Mouse (Mus musculus): Measurements from ENCODE around the gene Psma5.
A peak's percentile ranks its signal among the peaks of the same experiment; 100 is the strongest.

Gene Psma5

GRCm38 (mm10) chr3:108304747-108305146 is 48.0 kb downstream of the Psma5 start:
- DNase-seq (ENCODE audit: low spot score in 2 of 2): no peak

- DNase-seq (ENCODE audit: low spot score in 2 of 2): no peak
These were observed 49.7 kb downstream of the Psma5 start for GRCm38 (mm10) chr3:108306387-108306786.

- no peak for DNase-seq (ENCODE audit: low spot score in 2 of 2)
These were observed 50.8 kb downstream of the Psma5 start for GRCm38 (mm10) chr3:108307485-108307884.

GRCm38 (mm10) chr3:108310921-108311341 is 54.2 kb downstream of the Psma5 start:
- DNase-seq (ENCODE audit: low spot score in 2 of 2): no peak

GRCm38 (mm10) chr3:108311688-108312087 is 55.0 kb downstream of the Psma5 start:
- no peak for DNase-seq (ENCODE audit: low spot score in 2 of 2)

GRCm38 (mm10) chr3:108312414-108312813 is 55.7 kb downstream of the Psma5 start:
- no peak for DNase-seq (ENCODE audit: low spot score in 2 of 2)

- no peak for DNase-seq (ENCODE audit: low spot score in 2 of 2)
These were observed 56.4 kb downstream of the Psma5 start for GRCm38 (mm10) chr3:108313138-108313537.

- no peak for DNase-seq (ENCODE audit: low spot score in 2 of 2)
These were observed 57.4 kb downstream of the Psma5 start for GRCm38 (mm10) chr3:108314038-108314675.

GRCm38 (mm10) chr3:108318517-108318916 is 61.8 kb downstream of the Psma5 start:
- DNase-seq (ENCODE audit: low spot score in 2 of 2): no peak

GRCm38 (mm10) chr3:108321671-108322070 is 64.9 kb downstream of the Psma5 start:
- DNase-seq (ENCODE audit: low spot score in 2 of 2): no peak

- DNase-seq (ENCODE audit: low spot score in 2 of 2): no peak
These were observed 65.4 kb downstream of the Psma5 start for GRCm38 (mm10) chr3:108322136-108322535.

- no peak for DNase-seq (ENCODE audit: low spot score in 2 of 2)
These were observed 66.2 kb downstream of the Psma5 start for GRCm38 (mm10) chr3:108322962-108323361.

GRCm38 (mm10) chr3:108324837-108325236 is 68.1 kb downstream of the Psma5 start:
- no peak for DNase-seq (ENCODE audit: low spot score in 2 of 2)

- no peak for DNase-seq (ENCODE audit: low spot score in 2 of 2)
These were observed 68.8 kb downstream of the Psma5 start for GRCm38 (mm10) chr3:108325521-108325920.

- DNase-seq (ENCODE audit: low spot score in 2 of 2): peak in 1 of 2 experiments; percentile 62
These were observed 70.5 kb downstream of the Psma5 start for GRCm38 (mm10) chr3:108327275-108327674.

- DNase-seq (ENCODE audit: low spot score in 2 of 2): no peak
These were observed 71.2 kb downstream of the Psma5 start for GRCm38 (mm10) chr3:108327916-108328315.

GRCm38 (mm10) chr3:108328441-108328841 is 71.7 kb downstream of the Psma5 start:
- DNase-seq (ENCODE audit: low spot score in 2 of 2): no peak
